Mouse (Mus musculus) bone marrow, adult 2 months (tissue): Measurements from ENCODE around the gene Gpc5.

Experiments used
- CTCF ChIP-seq: fragments of 200-500 bp; IDR thresholded peaks from 2 replicates; pipeline ENCODE4 v1.5.1; 2011; ENCODE audit warnings: low read length, control low read depth; ENCODE audit not compliant: control insufficient read depth, insufficient read depth
- POLR2A ChIP-seq: fragments of 200-500 bp; IDR thresholded peaks from 2 replicates; pipeline ENCODE4 v1.6.1; 2011; ENCODE audit warnings: low read depth, mild to moderate bottlenecking, control low read depth, low read length, borderline replicate concordance; ENCODE audit not compliant: control insufficient read depth

DNA sequence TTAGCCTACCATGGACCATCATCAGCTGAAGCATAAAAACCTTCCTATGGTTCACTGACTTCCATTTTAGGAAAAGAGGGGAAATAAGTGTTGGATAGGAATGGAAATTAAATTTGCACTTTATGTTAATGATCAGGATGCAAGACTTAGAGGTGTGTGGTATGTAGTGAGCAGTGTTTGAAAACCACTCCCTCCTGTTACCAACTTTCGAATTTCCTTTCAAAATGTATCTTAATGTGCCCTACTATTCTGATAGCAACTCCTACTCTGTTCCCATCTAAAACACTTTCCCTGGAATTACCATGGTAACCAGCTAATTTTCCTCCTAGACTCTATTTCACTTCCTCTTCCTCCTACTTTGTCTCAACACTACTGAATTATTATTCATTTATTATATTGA, 1045.8 kb downstream of the Gpc5 start:
- no peak for TF ChIP-seq POLR2A
- TF ChIP-seq CTCF = no peak
